Mouse (Mus musculus): ENCODE measurements around the gene Golga7b. TPM values are rescaled to one million over a fixed set of nuclear protein-coding genes. Genes with fewer than 3 reads are reported as not detected.

Golga7b gene
- total and polyA plus RNA-seq, 3 experiments: 0.50 to 1.0 (median 0.75) TPM

DNA sequence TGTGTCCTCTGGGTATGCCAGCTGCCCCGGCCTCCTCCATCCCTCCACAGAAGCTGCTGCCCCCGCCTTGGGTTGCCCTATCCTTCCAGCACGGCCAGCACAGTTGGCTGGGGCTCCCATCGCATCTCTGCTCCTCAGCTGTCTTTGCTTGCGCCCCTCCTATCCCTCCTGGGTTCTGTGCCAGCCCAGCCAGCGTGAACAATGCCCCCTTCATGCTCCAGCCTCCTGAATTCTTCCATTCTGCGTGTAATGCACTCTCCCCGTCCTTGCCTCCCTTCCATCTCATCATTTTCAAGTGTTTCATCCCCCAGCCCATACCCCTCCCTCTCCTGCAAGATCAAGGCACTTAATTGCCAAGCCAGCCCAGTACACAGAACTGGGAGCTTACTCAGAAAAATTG lies 69.6 kb downstream of the Golga7b start:
- TF ChIP-seq POLR2A (IDR thresholded peaks at IDR 0.05; ENCODE audit: insufficient read depth, low read depth, low read length): no peak
- no peak for TF ChIP-seq EP300 (IDR thresholded peaks at IDR 0.05; ENCODE audit: insufficient read depth, low read depth, low read length)
- no peak for TF ChIP-seq CTCF (IDR thresholded peaks at IDR 0.05)
- DNase-seq: no peak
- H3K27me3 ChIP-seq (ENCODE audit: control insufficient read depth, insufficient read depth, low read length): no peaks in the 10 kb centered on the region
- intact Hi-C loops (cut with DNase I): loop anchor here (1.0 to 10.0 kb wide), 5 partner anchors 110 to 1078 kb away; no protein-coding TSS in a partner anchor
- no peak overlapping the region for H3K27ac ChIP-seq
- WGBS: 54% methylated on average over 8 of the region's 8 CpGs
- peaks cover 1% of the 10 kb centered on the region; the same call in 1 of the 2 replicates for H3K4me1 ChIP-seq (ENCODE audit: control insufficient read depth, insufficient read depth, low read length)
- no peaks in the 10 kb centered on the region for H3K36me3 ChIP-seq (ENCODE audit: control insufficient read depth, insufficient read depth, low read length)
- H3K79me2 ChIP-seq (replicated peaks; ENCODE audit: control insufficient read depth, insufficient read depth, low read length): no peaks in the 10 kb centered on the region
- H3K9ac ChIP-seq (ENCODE audit: low read depth, low read length): no peak overlapping the region
- H3K4me3 ChIP-seq: no peak overlapping the region

GRCm38 (mm10) chr19:42317648-42318425 lies 70.5 kb downstream of the Golga7b start:
- intact Hi-C loops (cut with DNase I): loop anchor here (2.0 to 10.0 kb wide), 4 partner anchors 109 to 1077 kb away; no protein-coding TSS in a partner anchor
- TF ChIP-seq EP300 (IDR thresholded peaks at IDR 0.05; ENCODE audit: insufficient read depth, low read depth, low read length) (no peak), CTCF (IDR thresholded peaks at IDR 0.05) (no peak), POLR2A (IDR thresholded peaks at IDR 0.05; ENCODE audit: insufficient read depth, low read depth, low read length) (no peak)
- Histone ChIP-seq H3K36me3 (ENCODE audit: control insufficient read depth, insufficient read depth, low read length) (no peaks in the 10 kb centered on the region), H3K79me2 (replicated peaks; ENCODE audit: control insufficient read depth, insufficient read depth, low read length) (no peaks in the 10 kb centered on the region), H3K27ac (no peak overlapping the region), H3K27me3 (ENCODE audit: control insufficient read depth, insufficient read depth, low read length) (no peaks in the 10 kb centered on the region), H3K9ac (ENCODE audit: low read depth, low read length) (no peak overlapping the region), H3K4me3 (no peak overlapping the region), H3K4me1 (ENCODE audit: control insufficient read depth, insufficient read depth, low read length) (peaks cover 1% of the 10 kb centered on the region; the same call in 1 of the 2 replicates)
- no peak for DNase-seq
- WGBS: 44% methylated on average over 18 of the region's 18 CpGs

Small RNA genes lying within 50 kb of the gene (microRNA-seq; reads per million reads assigned to microRNA genes)
- gene Gm26339 (0 to 0.39 reads per million in 2 experiments), gene Mir3085 (0 to 1.1 reads per million in 2 experiments)

Other genes starting within 250 kb of the Golga7b start
- gene Ankrd2, start 211.6 kb upstream of the Golga7b start, total RNA-seq (2021): under 1 TPM; 0.20 to 0.42 TPM
- gene Ankrd2, start 211.6 kb upstream of the Golga7b start, polyA plus RNA-seq (2012; rRNA removed): not detected in 2 replicates
- gene Hoga1, start 202.0 kb upstream of the Golga7b start, total RNA-seq (2021): 1 to 10 TPM; 1.6 to 2.3 TPM
- 0.85 and 1.4 TPM in 2 replicates for gene Hoga1, start 202.0 kb upstream of the Golga7b start, polyA plus RNA-seq (2012; rRNA removed)
- gene 4933411K16Rik, start 195.3 kb upstream of the Golga7b start, total RNA-seq (2021): under 1 TPM in 1 of 2 experiments, not detected in 1; 0.23 TPM
- gene 4933411K16Rik, start 195.3 kb upstream of the Golga7b start, polyA plus RNA-seq (2012; rRNA removed): 0.41 and 0.73 TPM in 2 replicates
- gene Morn4, start 161.2 kb upstream of the Golga7b start, total RNA-seq (2021): 1 to 10 TPM; 2.3 to 2.5 TPM
- 5.0 and 5.5 TPM in 2 replicates for gene Morn4, start 161.2 kb upstream of the Golga7b start, polyA plus RNA-seq (2012; rRNA removed)
- 10 to 100 TPM; 18.2 to 21.3 TPM for gene Pi4k2a, start 157.1 kb upstream of the Golga7b start, total RNA-seq (2021)
- 15.1 and 21.4 TPM in 2 replicates for gene Pi4k2a, start 157.1 kb upstream of the Golga7b start, polyA plus RNA-seq (2012; rRNA removed)
- gene Avpi1, start 118.5 kb upstream of the Golga7b start, total RNA-seq (2021): 10 to 100 TPM; 10.0 to 14.4 TPM
- 9.9 and 13.1 TPM in 2 replicates for gene Avpi1, start 118.5 kb upstream of the Golga7b start, polyA plus RNA-seq (2012; rRNA removed)
- gene Marveld1, start 100.2 kb upstream of the Golga7b start, total RNA-seq (2021): 10 to 100 TPM; 21.1 to 21.9 TPM
- 55.0 and 61.4 TPM in 2 replicates for gene Marveld1, start 100.2 kb upstream of the Golga7b start, polyA plus RNA-seq (2012; rRNA removed)
- 10 to 100 TPM; 20.2 to 20.3 TPM for gene Zfyve27, start 83.6 kb upstream of the Golga7b start, total RNA-seq (2021)
- gene Zfyve27, start 83.6 kb upstream of the Golga7b start, polyA plus RNA-seq (2012; rRNA removed): 27.6 and 33.6 TPM in 2 replicates
- 1 to 10 TPM; 4.7 to 5.9 TPM for gene Sfrp5, start 45.3 kb upstream of the Golga7b start, total RNA-seq (2021)
- 11.6 and 19.0 TPM in 2 replicates for gene Sfrp5, start 45.3 kb upstream of the Golga7b start, polyA plus RNA-seq (2012; rRNA removed)
- gene Crtac1, start 184.2 kb downstream of the Golga7b start, total RNA-seq (2021): not detected
- 0.09 TPM in 1 of 2 replicates, not detected in the other for gene Crtac1, start 184.2 kb downstream of the Golga7b start, polyA plus RNA-seq (2012; rRNA removed)

Data from heart, adult 2 months (tissue).